Mouse (Mus musculus): ENCODE data around the gene Ppp4r3a. TPM values are rescaled to one million over a fixed set of nuclear protein-coding genes. Genes with fewer than 3 reads are reported as not detected.
"Not testable (repeated sequence)": the region's sequence is repeated elsewhere in the genome, so short reads cannot be mapped to it uniquely, and the experiment has no call there.

The Ppp4r3a gene
- polyA plus RNA-seq (2012; fragmentation: generic; extraction: Trizol) = 8.8 TPM

DNA sequence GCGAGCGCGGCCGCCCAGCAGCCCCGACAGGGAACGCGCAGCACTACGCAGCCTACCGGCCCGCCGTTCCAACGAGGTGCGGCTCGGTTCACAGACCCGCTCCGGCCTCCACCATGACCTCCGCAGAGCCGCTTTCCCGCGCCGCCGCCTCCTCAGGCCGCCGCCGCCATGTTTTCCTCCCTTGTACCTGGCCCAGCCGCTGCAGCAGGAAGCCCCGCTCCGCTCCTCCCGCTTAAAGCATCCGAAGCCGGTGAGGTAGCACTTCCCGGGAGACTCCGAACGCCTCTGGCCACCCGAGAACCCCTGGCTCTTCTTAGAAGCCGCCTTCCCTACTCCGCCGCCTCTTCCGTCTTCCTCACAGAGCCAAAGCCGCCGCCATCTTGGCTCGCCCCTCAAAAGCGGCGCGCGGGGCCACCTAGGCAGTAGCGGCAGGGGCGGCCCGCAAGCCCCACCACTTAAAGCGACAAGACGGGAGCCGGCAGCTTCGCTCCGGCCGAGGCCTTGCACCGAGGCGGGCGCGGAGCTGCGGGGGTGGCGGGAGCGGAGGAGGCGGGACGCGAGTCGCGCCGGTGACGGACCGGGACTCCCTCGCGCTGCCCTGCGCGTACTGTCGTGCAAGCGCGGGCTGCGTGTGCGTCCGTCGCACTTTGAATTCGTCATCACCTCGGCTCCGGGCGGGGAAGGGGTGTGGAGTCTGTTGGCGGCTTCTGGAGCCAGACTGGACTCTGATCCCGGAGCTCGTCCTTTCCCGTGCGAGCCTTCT lies at the start of gene Ppp4r3a:
Ppp4r3a (minus strand) TSS at position 627 of the 763 bp plus-strand sequence.
- H3K79me2 ChIP-seq (ENCODE audit: control insufficient read depth, insufficient read depth) = peaks cover 49% of the 10 kb centered on the region
- no peaks in the 10 kb centered on the region for H3K27me3 ChIP-seq (ENCODE audit: control insufficient read depth, insufficient read depth, insufficient read length)
- H3K4me2 ChIP-seq (ENCODE audit: low read depth) = peak within 1 kb of the TSS; percentile 96
- H3K4me3 ChIP-seq = peak within 1 kb of the TSS; percentile 91
- TF ChIP-seq POLR2AphosphoS2 (IDR thresholded peaks at IDR 0.05; ENCODE audit: insufficient read length, low read depth) (peak; percentile 97), TCF3 (IDR thresholded peaks at IDR 0.05; ENCODE audit: insufficient read length, low read depth) (no peak), MYOD1 (IDR thresholded peaks at IDR 0.05; ENCODE audit: control insufficient read depth in 1 of 3, insufficient read length in 2 of 3, low read depth in 2 of 3) (peak in 1 of 3 experiments; percentile 67), CEBPB (IDR thresholded peaks at IDR 0.05; ENCODE audit: insufficient read depth, poor library complexity, severe bottlenecking) (no peak), MAX (IDR thresholded peaks at IDR 0.05; ENCODE audit: low read depth) (no peak), MYOG (IDR thresholded peaks at IDR 0.05; ENCODE audit: control insufficient read depth in 1 of 3, insufficient read depth in 1 of 3, insufficient read length in 2 of 3, low read depth in 2 of 3) (peak in 1 of 3 experiments; percentile 47), USF1 (IDR thresholded peaks at IDR 0.05; ENCODE audit: low read depth) (no peak), POLR2A (IDR thresholded peaks at IDR 0.05; ENCODE audit: insufficient read length, low read depth) (peak; percentile 98), SRF (IDR thresholded peaks at IDR 0.05; ENCODE audit: control insufficient read depth, insufficient read length, low read depth) (peak; percentile 89), E2F4 (IDR thresholded peaks at IDR 0.05; ENCODE audit: insufficient read depth) (peak; percentile 61), REST (IDR thresholded peaks at IDR 0.05; ENCODE audit: insufficient read depth, insufficient read length) (peak; percentile 41), TCF12 (IDR thresholded peaks at IDR 0.05; ENCODE audit: insufficient read depth, poor library complexity, severe bottlenecking) (no peak)
- H3K36me3 ChIP-seq (ENCODE audit: control insufficient read depth, insufficient read depth) = no peaks in the 10 kb centered on the region
- H3ac ChIP-seq (ENCODE audit: control insufficient read depth, insufficient read length) = peak within 1 kb of the TSS; percentile 88

DNA sequence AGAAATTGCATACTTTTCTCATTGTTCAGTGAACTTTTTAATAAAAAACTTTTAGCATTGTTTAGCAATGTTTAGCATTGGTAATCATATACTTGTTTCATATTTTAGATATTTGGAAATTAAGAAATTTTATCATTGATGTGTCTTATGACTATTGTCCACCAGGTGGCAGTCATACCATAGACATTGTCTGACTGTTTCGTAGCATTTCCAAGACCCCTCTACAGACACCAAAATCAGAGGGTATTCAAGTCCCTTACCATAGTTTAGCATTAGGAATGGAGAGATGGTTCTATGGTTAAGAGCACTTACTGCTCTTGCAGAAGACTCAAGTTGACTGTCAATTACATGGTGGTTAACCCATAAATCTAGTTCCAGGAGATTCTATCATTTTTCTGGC lies 39.5 kb upstream of the Ppp4r3a start:
- Histone ChIP-seq H3K79me2 (ENCODE audit: control insufficient read depth, insufficient read depth) (no peaks in the 10 kb centered on the region), H3ac (ENCODE audit: control insufficient read depth, insufficient read length) (no peak overlapping the region), H3K4me3 (no peak overlapping the region), H3K36me3 (ENCODE audit: control insufficient read depth, insufficient read depth) (no peaks in the 10 kb centered on the region), H3K4me2 (ENCODE audit: low read depth) (no peak overlapping the region), H3K27me3 (ENCODE audit: control insufficient read depth, insufficient read depth, insufficient read length) (no peaks in the 10 kb centered on the region)
- TF ChIP-seq MYOG (IDR thresholded peaks at IDR 0.05; ENCODE audit: control insufficient read depth in 1 of 3, insufficient read depth in 1 of 3, insufficient read length in 2 of 3, low read depth in 2 of 3) (no peak), MAX (IDR thresholded peaks at IDR 0.05; ENCODE audit: low read depth) (no peak), TCF3 (IDR thresholded peaks at IDR 0.05; ENCODE audit: insufficient read length, low read depth) (no peak), SRF (IDR thresholded peaks at IDR 0.05; ENCODE audit: control insufficient read depth, insufficient read length, low read depth) (no peak), E2F4 (IDR thresholded peaks at IDR 0.05; ENCODE audit: insufficient read depth) (no peak), POLR2A (IDR thresholded peaks at IDR 0.05; ENCODE audit: insufficient read length, low read depth) (no peak), TCF12 (IDR thresholded peaks at IDR 0.05; ENCODE audit: insufficient read depth, poor library complexity, severe bottlenecking) (no peak), MYOD1 (IDR thresholded peaks at IDR 0.05; ENCODE audit: control insufficient read depth in 1 of 3, insufficient read length in 2 of 3, low read depth in 2 of 3) (no peak), CEBPB (IDR thresholded peaks at IDR 0.05; ENCODE audit: insufficient read depth, poor library complexity, severe bottlenecking) (no peak), POLR2AphosphoS2 (IDR thresholded peaks at IDR 0.05; ENCODE audit: insufficient read length, low read depth) (no peak), USF1 (IDR thresholded peaks at IDR 0.05; ENCODE audit: low read depth) (no peak), REST (IDR thresholded peaks at IDR 0.05; ENCODE audit: insufficient read depth, insufficient read length) (no peak)

DNA sequence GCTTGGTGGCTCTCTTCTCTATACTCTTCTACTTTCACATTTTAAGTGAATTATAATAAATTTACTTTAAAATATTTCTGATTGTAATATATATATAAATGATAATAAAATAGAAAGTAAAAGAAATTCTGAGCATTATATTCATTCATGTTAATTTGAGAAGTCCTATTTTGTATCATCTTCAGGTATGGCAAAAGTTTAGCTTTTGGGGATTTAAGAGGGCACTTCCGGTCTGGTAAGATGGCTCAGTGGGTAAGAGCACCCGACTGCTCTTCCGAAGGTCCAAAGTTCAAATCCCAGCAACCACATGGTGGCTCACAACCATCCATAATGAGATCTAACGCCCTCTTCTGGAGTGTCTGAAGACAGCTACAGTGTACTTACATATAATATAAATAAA lies 38.6 kb upstream of the Ppp4r3a start:
- not testable (repeated sequence) for H3K4me3 ChIP-seq; H3K27me3 ChIP-seq (ENCODE audit: control insufficient read depth, insufficient read depth, insufficient read length); H3ac ChIP-seq (ENCODE audit: control insufficient read depth, insufficient read length); H3K79me2 ChIP-seq (ENCODE audit: control insufficient read depth, insufficient read depth); H3K4me2 ChIP-seq (ENCODE audit: low read depth); H3K36me3 ChIP-seq (ENCODE audit: control insufficient read depth, insufficient read depth)

DNA sequence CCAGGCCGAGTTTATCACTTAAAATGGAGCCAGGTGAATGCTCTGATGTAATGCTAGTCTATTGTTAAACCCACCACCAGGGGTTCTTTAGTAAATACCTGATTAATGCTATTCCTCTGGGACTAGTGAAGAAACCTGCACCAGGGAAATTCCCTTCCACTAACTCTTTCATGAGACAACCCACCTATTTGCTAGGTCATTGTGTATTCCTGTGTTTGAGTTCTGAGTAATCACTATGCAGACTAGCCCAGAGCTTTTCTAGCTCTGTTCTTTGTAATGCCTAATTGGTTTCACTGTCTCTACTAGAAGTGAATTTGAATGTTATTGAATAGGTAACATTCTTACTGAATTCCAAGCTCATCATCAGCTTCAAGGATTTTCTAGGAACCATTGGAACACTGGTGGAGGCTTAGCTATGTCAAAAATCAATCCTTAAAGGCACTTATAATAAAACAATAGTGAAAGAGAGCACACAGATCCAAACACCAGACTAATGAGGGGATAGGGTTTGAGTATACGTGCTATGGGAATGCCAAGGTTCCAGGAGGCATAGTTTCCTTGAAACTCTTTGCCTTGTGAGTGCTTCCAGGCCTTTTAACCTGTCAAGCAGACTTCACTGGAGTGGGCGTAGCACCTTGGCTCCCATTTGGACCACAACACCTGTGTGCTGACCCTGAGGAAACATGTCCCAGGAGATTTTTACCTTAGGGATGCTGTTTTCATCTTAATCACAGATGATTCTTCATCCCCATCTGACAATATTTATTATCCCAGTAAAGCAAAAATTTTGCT lies 26.5 kb upstream of the Ppp4r3a start:
- not testable (repeated sequence) for H3K4me2 ChIP-seq (ENCODE audit: low read depth); H3K79me2 ChIP-seq (ENCODE audit: control insufficient read depth, insufficient read depth); H3K4me3 ChIP-seq

DNA sequence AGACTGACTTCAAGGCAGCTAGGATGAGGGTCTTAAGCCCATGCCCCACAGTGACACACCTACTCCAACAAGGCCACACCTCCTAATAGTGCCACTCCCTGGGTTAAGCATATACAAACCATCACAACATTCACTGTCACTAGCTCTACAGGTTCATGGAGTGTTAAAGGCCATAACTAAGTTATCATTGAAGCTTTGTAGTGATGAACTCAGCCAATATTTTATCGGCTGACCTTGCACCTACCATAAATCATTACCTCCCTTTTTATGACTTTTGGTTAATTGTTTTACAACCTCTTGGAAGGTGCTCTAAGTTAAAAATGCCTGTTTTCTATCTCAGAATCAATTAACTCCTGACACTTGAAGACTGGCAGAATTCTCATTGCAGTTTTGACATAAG lies 24.2 kb upstream of the Ppp4r3a start:
- Histone ChIP-seq H3K36me3 (ENCODE audit: control insufficient read depth, insufficient read depth) (no peaks in the 10 kb centered on the region), H3K4me3 (no peak overlapping the region), H3K27me3 (ENCODE audit: control insufficient read depth, insufficient read depth, insufficient read length) (peaks cover 11% of the 10 kb centered on the region), H3K79me2 (ENCODE audit: control insufficient read depth, insufficient read depth) (no peaks in the 10 kb centered on the region), H3ac (ENCODE audit: control insufficient read depth, insufficient read length) (no peak overlapping the region), H3K4me2 (ENCODE audit: low read depth) (no peak overlapping the region)
- TF ChIP-seq POLR2A (IDR thresholded peaks at IDR 0.05; ENCODE audit: insufficient read length, low read depth) (no peak), TCF3 (IDR thresholded peaks at IDR 0.05; ENCODE audit: insufficient read length, low read depth) (no peak), REST (IDR thresholded peaks at IDR 0.05; ENCODE audit: insufficient read depth, insufficient read length) (no peak)

More for the DNA sequence above, 26.5 kb upstream of the Ppp4r3a start:
- H3ac ChIP-seq (ENCODE audit: control insufficient read depth, insufficient read length); H3K36me3 ChIP-seq (ENCODE audit: control insufficient read depth, insufficient read depth); H3K27me3 ChIP-seq (ENCODE audit: control insufficient read depth, insufficient read depth, insufficient read length): not testable (repeated sequence)

Measured in myocyte (in vitro differentiated cells).